In genomic region chr14:18530899-18531298, GRCm38 (mm10) we compare ENCODE assay signal across 27 mouse cellular contexts.
"Had no signal": no experiment of that assay in that cellular context is flagged by ENCODE, and none has a peak within 500 bp of the region (broad histone marks: within the 10 kb centered on the region; RNA-seq: fewer than 3 reads in every experiment).

No protein-coding gene starts in this region.

- ATAC-seq: hindbrain, embryonic 16.5 days; inflammation-experienced regulatory T-cells, adult 6 months; intestine, embryonic 15.5 days; intestine, postnatal 0 days; liver, postnatal 0 days had no signal

- H3K9ac ChIP-seq: heart, embryonic 13.5 days; heart, embryonic 15.5 days; hindbrain, embryonic 12.5 days; hindbrain, embryonic 14.5 days; intestine, embryonic 15.5 days; limb, embryonic 12.5 days; liver, embryonic 13.5 days; liver, embryonic 15.5 days; liver, postnatal 0 days had no signal

- H3K4me1 ChIP-seq: heart, embryonic 15.5 days; hindbrain, embryonic 10.5 days; hindbrain, embryonic 12.5 days; intestine, embryonic 15.5 days; limb, embryonic 12.5 days; liver, embryonic 13.5 days; liver, embryonic 15.5 days had no signal

- DNase-seq: gastrocnemius, postnatal 14 days; heart, adult 18-20 months; heart, postnatal 14 days; heart, postnatal 36 days; kidney, adult 18-20 months; kidney, adult 8-10 months; kidney, postnatal 10 days; kidney, postnatal 25 days; kidney, postnatal 4 days; liver; liver, embryonic 13.5 days; liver, postnatal 0 days had no signal

- H3K9me3 ChIP-seq: heart, embryonic 13.5 days; heart, embryonic 15.5 days; hindbrain, embryonic 10.5 days; hindbrain, embryonic 12.5 days; intestine, embryonic 15.5 days; limb, embryonic 12.5 days; liver, embryonic 13.5 days; liver, embryonic 15.5 days had no signal

- H3K36me3 ChIP-seq: heart, embryonic 13.5 days; heart, embryonic 15.5 days; hindbrain, embryonic 10.5 days; hindbrain, embryonic 12.5 days; intestine, embryonic 15.5 days; limb, embryonic 12.5 days; liver, embryonic 13.5 days; liver, embryonic 15.5 days had no signal

- H3K27me3 ChIP-seq: heart, embryonic 13.5 days; heart, embryonic 15.5 days; hindbrain, embryonic 12.5 days; intestine, embryonic 15.5 days; limb, embryonic 12.5 days; liver, embryonic 13.5 days; liver, embryonic 15.5 days had no signal

- H3K4me3 ChIP-seq: heart, embryonic 13.5 days; heart, embryonic 15.5 days; hindbrain, embryonic 10.5 days; hindbrain, embryonic 12.5 days; intestine, embryonic 15.5 days; layer of hippocampus, adult 2 months; left cerebral cortex, adult 2 months; limb, embryonic 12.5 days; liver, embryonic 13.5 days; liver, embryonic 15.5 days had no signal

- H3K27ac ChIP-seq: heart, embryonic 13.5 days; heart, embryonic 15.5 days; hindbrain, embryonic 10.5 days; hindbrain, embryonic 12.5 days; hindbrain, embryonic 14.5 days; intestine, embryonic 15.5 days; layer of hippocampus, adult 2 months; left cerebral cortex, adult 2 months; limb, embryonic 12.5 days; liver, embryonic 13.5 days; liver, embryonic 15.5 days had no signal

- H3K4me2 ChIP-seq: heart, embryonic 11.5 days; heart, embryonic 13.5 days; heart, embryonic 15.5 days; hindbrain, embryonic 12.5 days; hindbrain, embryonic 14.5 days; intestine, embryonic 15.5 days; limb, embryonic 12.5 days; liver, embryonic 11.5 days; liver, embryonic 13.5 days; liver, embryonic 15.5 days had no signal
